Mouse (Mus musculus) embryonic facial prominence, embryonic 12.5 days (tissue): Measurements from ENCODE around the gene Duxbl2. TPM values are rescaled to one million over a fixed set of nuclear protein-coding genes. Genes with fewer than 3 reads are reported as not detected.
"Not testable (repeated sequence)": the region's sequence is repeated elsewhere in the genome, so short reads cannot be mapped to it uniquely, and the experiment has no call there.

ENCODE experiments used
- ATAC-seq: fragments of 200-750 bp; cut with Nextera tagmentation; 2 replicates; pipeline ENCODE4 v1.8.0; 2017; ENCODE audit not compliant: insufficient number of reproducible peaks, insufficient read depth, low FRiP score, low TSS enrichment
- H3K27ac ChIP-seq: fragments of 300-500 bp; sonication (generic); 2 replicates; pipeline ENCODE4 v1.5.1; 2016; ENCODE audit warnings: mild to moderate bottlenecking
- H3K27me3 ChIP-seq: fragments of 300-500 bp; sonication (generic); 2 replicates; pipeline ENCODE4 v1.6.1; 2016; ENCODE audit warnings: mild to moderate bottlenecking, moderate library complexity
- H3K36me3 ChIP-seq: fragments of 300-500 bp; sonication (generic); 2 replicates; pipeline ENCODE4 v1.6.1; 2016; ENCODE audit warnings: mild to moderate bottlenecking
- H3K4me1 ChIP-seq: fragments of 300-500 bp; sonication (generic); 2 replicates; pipeline ENCODE4 v1.6.1; 2016
- H3K4me2 ChIP-seq: fragments of 300-500 bp; sonication (generic); replicated peaks from 2 replicates; pipeline ENCODE4 v1.6.1; 2016; ENCODE audit warnings: mild to moderate bottlenecking, moderate library complexity
- H3K4me3 ChIP-seq: fragments of 300-500 bp; sonication (generic); 2 replicates; pipeline ENCODE4 v1.5.1; 2016; ENCODE audit warnings: mild to moderate bottlenecking
- H3K9ac ChIP-seq: fragments of 300-500 bp; sonication (generic); 2 replicates; pipeline ENCODE4 v1.6.1; 2016; ENCODE audit warnings: mild to moderate bottlenecking, moderate library complexity
- H3K9me3 ChIP-seq: fragments of 300-500 bp; sonication (generic); 2 replicates; pipeline ENCODE4 v1.6.1; 2016; ENCODE audit warnings: mild to moderate bottlenecking, moderate library complexity
- WGBS: fragments of 180-500 bp; shearing (Covaris S2); methylation state at CpG from one replicate; pipeline ENCODE4 v1.1.7; 2016; 5-methylcytosine and 5-hydroxymethylcytosine counted together
- polyA plus RNA-seq: library from polyadenylated mRNA; unstranded; fragments of >200 nt; fragmentation: Nextera tagmentation; extraction: Ambion mirVana; gene quantifications from 2 replicates; pipeline ENCODE4 v1.2.1, GENCODE M21; 2016

Gene Duxbl2
- 3.4 TPM in 1 of 2 replicates, not detected in the other for polyA plus RNA-seq

DNA sequence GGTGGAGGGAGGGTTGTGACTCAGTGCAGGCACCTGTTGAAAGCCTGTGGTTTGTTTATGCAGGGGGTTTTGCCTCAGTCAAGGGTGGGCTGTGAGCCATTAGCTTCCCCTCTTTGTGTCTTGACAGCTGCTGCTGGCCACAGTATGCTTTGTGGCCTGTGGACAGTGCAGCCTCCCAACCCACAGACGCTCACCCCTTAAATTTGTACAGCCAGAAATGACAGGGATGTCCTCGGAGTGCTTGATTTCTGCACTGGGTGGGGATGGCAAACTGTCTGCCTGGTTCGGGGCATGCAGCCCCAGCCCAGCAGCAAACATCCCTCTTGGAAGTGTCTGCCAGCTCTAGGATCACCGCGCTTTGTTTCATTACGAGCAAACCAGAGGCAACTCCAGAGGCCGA is at the start of gene Duxbl2:
TSS of gene Duxbl2 (plus strand) at position 200 of the 400 bp plus-strand sequence.
- not testable (repeated sequence) for H3K36me3 ChIP-seq, H3K27ac ChIP-seq, H3K9ac ChIP-seq, H3K4me1 ChIP-seq, H3K9me3 ChIP-seq, H3K4me2 ChIP-seq, H3K27me3 ChIP-seq, H3K4me3 ChIP-seq
- no CpG with 5 or more reads among the region's 7 CpGs for WGBS
- 0 out of 2 replicates have a peak, but pooled peaks have one; percentile 3 for ATAC-seq

DNA sequence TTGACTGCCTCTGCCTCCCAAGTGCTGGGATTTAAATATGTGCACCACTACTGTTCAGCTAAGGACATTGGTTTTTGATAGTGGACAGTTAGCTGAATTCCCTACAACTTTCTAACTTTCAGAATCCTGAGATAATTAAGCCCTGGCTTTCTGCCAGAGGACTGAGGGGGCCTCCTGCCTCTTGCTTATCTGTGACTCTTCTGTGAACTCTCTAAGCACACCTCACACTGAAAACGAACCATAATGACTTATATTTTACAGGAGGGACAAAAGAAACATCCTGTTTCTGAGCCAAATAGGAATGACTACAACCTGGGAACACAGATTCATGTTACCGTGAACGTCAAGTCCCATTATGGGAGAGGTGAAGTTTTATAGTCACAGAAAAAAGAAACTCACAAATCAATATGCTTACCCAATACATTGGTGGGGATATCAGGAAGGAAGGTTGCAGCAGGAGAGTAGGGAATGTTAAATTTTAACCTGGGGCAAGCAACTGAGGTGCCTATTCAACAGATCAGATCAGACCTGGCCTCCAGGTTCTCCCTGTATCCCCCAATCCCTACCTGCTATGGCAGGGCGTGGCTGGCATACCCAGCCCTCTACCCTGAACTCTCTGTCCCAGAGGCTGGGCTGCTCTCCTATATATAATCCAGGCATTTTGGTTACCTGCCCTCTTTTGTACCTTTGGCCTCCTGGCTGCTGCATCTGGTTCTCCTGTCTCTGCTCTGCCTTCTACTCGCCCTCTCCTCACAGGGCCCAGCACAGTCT is 41.3 kb upstream of the Duxbl2 start:
- not testable (repeated sequence) for H3K9ac ChIP-seq, H3K27me3 ChIP-seq, H3K4me3 ChIP-seq, H3K9me3 ChIP-seq, H3K27ac ChIP-seq, H3K4me2 ChIP-seq, H3K36me3 ChIP-seq, ATAC-seq, H3K4me1 ChIP-seq
- no CpG with 5 or more reads among the region's 5 CpGs for WGBS

DNA sequence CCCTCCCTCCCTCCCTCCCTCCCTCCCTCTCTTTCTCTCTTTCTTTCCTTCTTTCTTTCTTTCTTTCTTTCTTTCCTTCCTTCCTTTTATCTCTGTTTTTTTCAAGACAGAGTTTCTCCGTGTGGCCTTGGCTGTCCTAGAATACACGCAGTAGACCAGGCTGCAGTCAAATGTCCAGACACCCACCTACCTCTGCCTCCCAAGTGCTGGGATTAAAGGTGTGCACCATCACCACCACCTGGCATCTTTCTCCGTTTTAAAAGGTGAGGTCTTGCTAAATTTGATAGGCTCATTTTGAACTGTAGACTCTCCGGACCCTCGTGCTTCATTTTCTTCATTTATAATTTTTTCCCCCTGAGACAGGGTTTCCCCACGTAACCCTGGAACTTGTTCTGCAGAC is 36.9 kb upstream of the Duxbl2 start, which contains the start of gene Cphx2:
TSS of gene Cphx2 (plus strand) at position 301 of the 400 bp plus-strand sequence.
- not testable (repeated sequence) for H3K36me3 ChIP-seq, H3K27ac ChIP-seq, H3K4me1 ChIP-seq, H3K9ac ChIP-seq, H3K4me2 ChIP-seq, H3K27me3 ChIP-seq, H3K4me3 ChIP-seq, ATAC-seq, H3K9me3 ChIP-seq
- no CpG with 5 or more reads among the region's 6 CpGs for WGBS

DNA sequence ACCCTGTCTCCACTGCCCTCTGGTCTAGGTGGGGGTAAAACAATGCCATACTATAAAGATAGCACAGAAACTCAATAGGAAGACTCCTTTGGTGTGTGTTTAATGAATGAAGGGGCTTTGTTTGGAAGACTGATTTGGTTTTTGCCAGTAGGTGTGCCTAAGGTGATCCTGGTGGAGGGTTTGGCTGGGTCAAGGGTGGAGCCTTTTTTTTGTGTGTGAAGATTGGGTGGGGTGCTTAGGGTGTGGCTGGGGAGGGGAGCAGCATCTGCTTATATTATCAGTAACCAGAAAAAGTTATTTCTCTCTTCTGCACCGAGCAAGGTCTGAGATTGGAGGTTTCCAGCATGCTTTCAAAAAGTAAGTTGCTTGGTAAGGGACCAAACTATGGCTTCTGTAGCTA is 36.2 kb upstream of the Duxbl2 start, which contains the start of gene Cphx3:
TSS of gene Cphx3 (plus strand) at position 301 of the 400 bp plus-strand sequence.
- H3K4me1 ChIP-seq, H3K36me3 ChIP-seq, H3K4me2 ChIP-seq, H3K27me3 ChIP-seq, ATAC-seq, H3K27ac ChIP-seq, H3K9ac ChIP-seq, H3K9me3 ChIP-seq, H3K4me3 ChIP-seq: not testable (repeated sequence)
- WGBS = no CpG with 5 or more reads among the region's 1 CpGs

DNA sequence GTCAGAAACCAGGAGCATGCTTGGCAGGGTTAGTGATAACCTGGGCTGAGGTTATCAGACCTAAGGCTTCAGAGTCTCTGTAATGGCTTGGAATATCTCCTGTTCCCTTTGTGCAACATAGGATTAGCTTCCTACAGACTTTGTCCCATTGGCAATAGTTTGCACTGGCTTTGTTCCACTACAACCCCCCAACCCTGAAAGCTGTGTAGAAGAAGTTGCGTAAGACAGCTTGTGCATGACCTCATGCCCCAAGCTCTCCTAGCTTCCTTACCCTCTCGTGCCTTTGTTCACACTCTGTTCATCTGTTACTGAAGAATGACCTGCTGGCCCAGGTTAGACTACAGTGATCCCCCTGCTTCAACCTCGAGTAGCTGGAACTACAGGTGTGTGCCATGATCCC is 20.5 kb upstream of the Duxbl2 start:
- not testable (repeated sequence) for H3K36me3 ChIP-seq, H3K4me1 ChIP-seq, H3K9ac ChIP-seq, H3K4me2 ChIP-seq, ATAC-seq, H3K9me3 ChIP-seq, H3K4me3 ChIP-seq, H3K27me3 ChIP-seq, H3K27ac ChIP-seq
- no CpG with 5 or more reads among the region's 3 CpGs for WGBS

DNA sequence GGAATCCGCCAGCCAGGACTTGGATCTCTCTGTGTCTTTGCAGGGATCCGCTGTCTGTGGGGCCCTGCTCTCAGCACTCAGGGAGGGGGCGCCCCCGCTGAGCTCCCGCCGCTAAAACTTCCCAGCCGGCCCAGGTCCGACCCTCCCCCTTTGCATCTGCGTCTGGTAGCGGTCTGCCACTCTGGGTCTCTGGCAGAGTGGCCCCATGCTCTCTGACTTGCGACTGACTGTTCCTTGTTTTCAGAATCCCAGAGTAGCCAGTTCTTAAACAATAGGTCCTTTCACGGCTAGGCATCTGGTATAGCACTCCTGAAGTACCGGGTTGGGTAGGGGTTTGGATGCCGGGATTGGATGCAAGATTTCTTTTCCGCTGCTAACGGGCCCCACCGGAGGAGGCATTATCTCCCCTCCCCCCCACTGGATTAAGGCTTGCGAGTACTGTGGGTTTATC is 426 bp downstream of the Duxbl2 start:
- H3K4me2 ChIP-seq, H3K27me3 ChIP-seq, H3K27ac ChIP-seq, H3K4me3 ChIP-seq, H3K9ac ChIP-seq, H3K9me3 ChIP-seq, H3K36me3 ChIP-seq, H3K4me1 ChIP-seq: not testable (repeated sequence)
- ATAC-seq = peak; percentile 52
- WGBS = no CpG with 5 or more reads among the region's 18 CpGs

DNA sequence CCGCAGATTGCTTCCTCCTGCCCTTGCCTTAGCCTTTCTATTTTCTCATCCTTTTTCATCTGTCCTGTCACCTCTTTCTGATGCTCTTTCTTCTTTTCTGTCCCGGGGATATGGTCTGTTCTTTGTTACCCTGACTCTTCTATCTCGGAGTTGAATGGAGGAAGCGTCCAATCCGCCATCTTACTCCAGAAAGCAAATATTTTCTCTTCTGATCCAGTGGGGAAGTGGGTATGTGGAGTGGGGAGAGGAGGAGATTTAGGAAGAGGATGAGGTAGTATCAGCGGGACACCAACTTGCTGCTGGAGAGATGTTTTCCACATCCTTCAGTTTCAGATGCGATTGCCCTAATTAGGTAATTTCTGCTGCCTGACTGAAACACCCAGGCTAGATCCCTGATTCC is 946 bp downstream of the Duxbl2 start:
- not testable (repeated sequence) for H3K4me3 ChIP-seq, H3K27me3 ChIP-seq, H3K36me3 ChIP-seq, H3K4me1 ChIP-seq, H3K9me3 ChIP-seq, H3K4me2 ChIP-seq, H3K27ac ChIP-seq, H3K9ac ChIP-seq, ATAC-seq
- no CpG with 5 or more reads among the region's 7 CpGs for WGBS

DNA sequence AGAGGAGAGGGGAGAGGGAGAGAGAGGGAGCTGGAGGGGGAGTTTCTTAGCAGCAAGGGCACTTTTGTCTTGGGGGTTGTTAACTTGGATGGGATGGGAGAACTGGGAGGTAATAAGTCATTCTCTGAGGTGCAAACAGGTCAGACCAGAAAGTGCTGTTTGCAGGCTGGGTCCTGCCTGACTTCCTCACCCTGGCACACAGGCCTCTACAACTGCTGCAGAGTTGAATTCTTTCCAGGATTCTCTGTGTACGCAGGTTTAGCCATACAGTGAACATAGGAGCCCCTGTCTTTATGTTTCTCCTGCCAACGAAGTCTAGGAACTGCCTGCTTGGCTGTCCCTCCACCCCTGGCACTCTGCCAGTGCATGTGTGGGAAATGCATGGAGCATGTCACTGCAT is 28.9 kb downstream of the Duxbl2 start:
- H3K27me3 ChIP-seq, H3K27ac ChIP-seq, ATAC-seq, H3K36me3 ChIP-seq, H3K4me2 ChIP-seq, H3K4me3 ChIP-seq, H3K9me3 ChIP-seq, H3K9ac ChIP-seq, H3K4me1 ChIP-seq: not testable (repeated sequence)
- WGBS = no CpG with 5 or more reads among the region's 2 CpGs

DNA sequence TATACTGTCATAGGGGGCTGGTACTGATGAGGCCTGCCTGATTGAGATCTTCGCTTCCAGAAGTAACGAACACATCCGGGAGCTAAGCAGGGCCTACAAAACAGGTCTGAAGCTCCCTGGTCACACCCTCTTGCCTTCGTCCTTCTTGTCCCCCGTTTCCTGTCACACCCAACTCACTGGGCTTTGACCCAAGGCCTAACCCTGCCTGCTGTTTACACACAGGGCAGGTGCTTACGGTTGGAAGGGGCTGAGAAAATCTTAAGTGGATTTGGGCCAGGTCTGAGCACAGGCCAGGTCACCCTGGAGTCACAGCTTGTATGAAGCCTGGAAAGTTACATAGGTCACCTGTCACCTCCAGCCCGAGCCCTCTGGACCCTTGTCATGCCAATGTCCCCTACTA is 37.9 kb downstream of the Duxbl2 start:
- H3K4me3 ChIP-seq, H3K4me2 ChIP-seq, H3K4me1 ChIP-seq, H3K27me3 ChIP-seq, ATAC-seq, H3K36me3 ChIP-seq, H3K27ac ChIP-seq, H3K9me3 ChIP-seq, H3K9ac ChIP-seq: not testable (repeated sequence)
- no CpG with 5 or more reads among the region's 7 CpGs for WGBS

DNA sequence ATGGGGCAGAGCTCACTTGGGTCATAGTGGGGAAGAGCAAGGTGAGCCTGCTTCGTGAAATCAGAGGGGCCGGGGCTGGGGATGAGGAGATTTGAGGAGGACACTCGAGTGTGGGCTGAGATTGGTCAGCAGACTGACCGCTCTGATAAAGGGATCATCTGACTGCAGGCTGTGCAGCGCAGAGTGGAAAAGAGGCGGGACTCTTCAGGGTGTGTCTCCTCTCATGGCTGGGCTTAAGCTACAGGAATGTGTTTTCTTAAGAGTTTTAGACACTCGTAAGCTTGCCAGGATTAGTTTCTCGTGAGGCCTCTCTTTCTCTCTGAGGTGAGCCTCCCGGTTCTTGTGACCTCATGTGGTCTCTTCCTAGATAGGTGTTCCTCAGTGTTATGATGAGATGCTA is 43.0 kb downstream of the Duxbl2 start:
- H3K9me3 ChIP-seq, H3K4me2 ChIP-seq, H3K9ac ChIP-seq, ATAC-seq, H3K4me1 ChIP-seq, H3K4me3 ChIP-seq, H3K27ac ChIP-seq, H3K36me3 ChIP-seq, H3K27me3 ChIP-seq: not testable (repeated sequence)
- no CpG with 5 or more reads among the region's 9 CpGs for WGBS

DNA sequence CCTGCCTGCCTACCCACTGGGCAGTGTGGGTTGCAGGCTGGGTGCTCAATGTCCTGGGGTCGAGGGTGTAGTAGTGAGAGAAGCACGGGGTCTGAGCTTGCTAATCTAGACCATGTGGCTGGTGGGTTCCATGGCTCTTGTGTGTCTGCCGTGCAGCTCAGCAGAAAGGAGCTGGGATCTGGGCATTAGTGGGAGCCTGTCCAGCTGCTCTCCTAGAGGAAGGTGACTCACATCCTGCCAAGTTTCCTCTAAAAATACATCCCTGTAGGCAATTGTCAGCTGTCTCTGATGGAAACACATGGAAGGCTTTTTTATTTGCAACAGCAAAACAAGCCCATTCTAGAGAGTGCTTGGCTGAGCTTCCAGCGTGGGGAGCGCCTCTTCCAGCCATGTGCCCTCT is 44.3 kb downstream of the Duxbl2 start:
- H3K4me1 ChIP-seq, H3K9me3 ChIP-seq, H3K27ac ChIP-seq, ATAC-seq, H3K4me3 ChIP-seq, H3K9ac ChIP-seq, H3K36me3 ChIP-seq, H3K4me2 ChIP-seq, H3K27me3 ChIP-seq: not testable (repeated sequence)
- no CpG with 5 or more reads among the region's 5 CpGs for WGBS

DNA sequence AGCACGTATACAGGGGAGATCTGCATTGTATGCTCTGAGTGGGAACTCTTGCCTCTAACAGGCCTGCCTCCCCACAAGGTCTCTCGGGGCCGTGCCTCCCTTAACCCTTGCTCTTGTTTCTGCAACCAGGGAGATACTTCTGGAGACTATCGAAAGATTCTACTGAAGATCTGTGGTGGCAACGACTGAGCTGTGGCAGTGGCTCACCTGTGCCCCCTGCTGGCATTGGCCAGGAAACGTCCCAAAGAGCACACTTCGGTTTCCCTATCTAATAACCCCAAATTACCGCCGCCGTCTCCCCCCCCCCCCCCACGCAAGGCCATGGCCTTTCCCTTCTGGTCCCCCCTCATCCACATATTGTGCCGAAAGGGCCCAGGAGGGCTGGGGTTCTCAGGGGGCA is 47.1 kb downstream of the Duxbl2 start:
- not testable (repeated sequence) for H3K27ac ChIP-seq, H3K27me3 ChIP-seq, H3K36me3 ChIP-seq, ATAC-seq, H3K4me3 ChIP-seq, H3K9me3 ChIP-seq, H3K4me1 ChIP-seq, H3K9ac ChIP-seq, H3K4me2 ChIP-seq
- WGBS = no CpG with 5 or more reads among the region's 12 CpGs
